Mouse (Mus musculus): ENCODE measurements around the gene Rusc2. TPM values are rescaled to one million over a fixed set of nuclear protein-coding genes. Genes with fewer than 3 reads are reported as not detected.

Gene Rusc2
- polyA plus RNA-seq, 1 experiment, result 11.5 TPM

DNA sequence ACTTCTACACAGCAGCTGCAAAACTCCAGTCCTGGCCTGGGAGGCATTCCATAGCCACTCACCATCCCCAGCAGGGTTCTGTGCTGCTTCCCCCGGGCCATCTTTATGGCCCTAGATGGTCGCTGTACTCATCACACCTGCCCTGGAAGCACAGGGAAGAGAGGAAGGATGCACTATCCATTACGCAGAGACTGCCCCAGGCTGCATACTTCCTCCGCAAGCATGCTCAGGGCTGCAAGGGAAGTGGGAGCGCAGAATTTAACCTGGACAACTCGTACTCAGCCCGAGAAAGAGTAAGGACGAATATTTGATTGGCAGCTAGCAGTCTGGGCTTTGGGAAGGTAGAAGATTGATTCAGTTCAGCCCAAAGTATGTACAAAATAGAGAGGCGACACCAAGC, 14.1 kb downstream of the Rusc2 start:
- peaks cover 39% of the 10 kb centered on the region for H3K36me3 ChIP-seq (replicated peaks; ENCODE audit: low read length)
- no peaks in the 10 kb centered on the region for H3K9me3 ChIP-seq
- H3K4me1 ChIP-seq, result peaks cover 3% of the 10 kb centered on the region; the same call in 1 of the 2 replicates
- H3K4me3 ChIP-seq (replicated peaks), result no peak overlapping the region
- peaks cover 25% of the 10 kb centered on the region for H3K27me3 ChIP-seq (replicated peaks)
- no peak for TF ChIP-seq FLI1 (IDR thresholded peaks at IDR 0.05; ENCODE audit: low read length)
- no peak for TF ChIP-seq GATA1 (IDR thresholded peaks at IDR 0.05; ENCODE audit: borderline replicate concordance, low read length)

DNA sequence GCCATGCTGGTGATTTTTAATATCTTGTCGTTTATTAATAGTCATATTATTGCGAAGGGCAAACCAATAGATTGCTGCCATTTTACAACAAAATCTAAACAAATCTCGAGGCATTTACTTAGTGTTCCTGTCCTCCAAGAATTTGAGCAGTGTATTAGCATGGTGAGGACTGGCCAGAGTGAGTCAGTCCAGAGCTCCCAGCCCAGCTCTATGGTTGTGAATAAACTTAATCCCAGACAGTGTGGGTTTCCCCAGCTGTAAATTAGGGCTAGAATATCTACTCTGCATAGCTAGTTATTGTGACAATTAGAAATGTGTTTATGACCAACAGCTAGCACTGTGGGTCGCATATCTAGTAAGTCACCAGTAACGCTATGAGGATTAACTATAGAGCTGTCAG, 14.6 kb downstream of the Rusc2 start:
- H3K9me3 ChIP-seq, result no peaks in the 10 kb centered on the region
- peaks cover 3% of the 10 kb centered on the region; the same call in 1 of the 2 replicates for H3K4me1 ChIP-seq
- peaks cover 43% of the 10 kb centered on the region for H3K36me3 ChIP-seq (replicated peaks; ENCODE audit: low read length)
- H3K27me3 ChIP-seq (replicated peaks), result peaks cover 30% of the 10 kb centered on the region
- H3K4me3 ChIP-seq (replicated peaks), result no peak overlapping the region
- TF ChIP-seq GATA1 (IDR thresholded peaks at IDR 0.05; ENCODE audit: borderline replicate concordance, low read length) (no peak), FLI1 (IDR thresholded peaks at IDR 0.05; ENCODE audit: low read length) (no peak)

DNA sequence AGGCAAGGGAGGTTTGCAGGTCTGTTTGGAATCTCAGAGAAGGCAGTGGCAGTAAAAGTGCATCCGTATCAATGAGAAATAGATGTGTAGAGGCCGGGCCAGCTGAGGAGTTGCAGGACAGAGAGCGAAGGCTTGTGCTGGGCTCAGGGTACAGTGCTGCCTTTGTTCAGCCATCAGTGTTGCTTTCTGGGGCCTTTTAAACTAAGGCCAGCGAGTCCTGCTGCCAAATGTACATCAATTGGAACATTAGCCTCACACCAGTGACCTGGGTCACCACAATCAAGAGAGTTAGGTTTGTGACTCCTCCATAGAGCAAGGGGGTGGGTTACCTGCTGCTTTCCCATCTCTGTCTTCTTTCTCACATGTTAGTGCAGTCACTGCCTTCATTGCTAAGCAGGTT, 16.2 kb downstream of the Rusc2 start:
- H3K4me3 ChIP-seq (replicated peaks), result no peak overlapping the region
- TF ChIP-seq FLI1 (IDR thresholded peaks at IDR 0.05; ENCODE audit: low read length) (no peak), GATA1 (IDR thresholded peaks at IDR 0.05; ENCODE audit: borderline replicate concordance, low read length) (no peak)
- peaks cover 3% of the 10 kb centered on the region; the same call in 1 of the 2 replicates for H3K4me1 ChIP-seq
- peaks cover 45% of the 10 kb centered on the region for H3K36me3 ChIP-seq (replicated peaks; ENCODE audit: low read length)
- H3K9me3 ChIP-seq, result no peaks in the 10 kb centered on the region
- peaks cover 39% of the 10 kb centered on the region for H3K27me3 ChIP-seq (replicated peaks)

DNA sequence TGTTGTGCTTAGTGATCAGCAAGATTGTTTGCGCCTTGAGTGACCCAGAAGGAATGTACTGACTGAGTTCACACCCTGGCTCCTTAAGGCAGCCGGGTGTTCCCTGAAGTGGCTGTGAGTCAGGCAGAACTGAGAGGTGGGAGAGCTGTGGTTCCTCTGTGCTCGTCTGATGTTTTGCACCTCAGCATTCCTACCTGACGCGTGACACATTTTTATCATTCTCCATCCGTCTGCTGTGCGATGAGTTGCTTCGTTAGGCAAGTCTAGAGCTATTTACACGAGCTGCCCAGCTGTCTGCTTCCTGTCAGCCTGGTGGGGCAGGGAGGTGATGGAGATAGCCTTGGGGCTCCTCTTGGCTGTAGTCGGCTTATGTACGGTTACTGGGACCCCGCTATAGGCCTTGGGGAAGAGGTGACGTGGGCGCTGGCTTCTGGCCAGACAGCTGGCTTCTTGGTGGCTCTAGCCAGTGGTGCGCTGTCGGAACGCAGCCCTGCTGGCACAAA, 17.1 kb downstream of the Rusc2 start:
- H3K27me3 ChIP-seq (replicated peaks), result peaks cover 44% of the 10 kb centered on the region
- H3K36me3 ChIP-seq (replicated peaks; ENCODE audit: low read length), result peaks cover 45% of the 10 kb centered on the region
- no peak overlapping the region for H3K4me3 ChIP-seq (replicated peaks)
- peaks cover 3% of the 10 kb centered on the region; the same call in 1 of the 2 replicates for H3K4me1 ChIP-seq
- no peaks in the 10 kb centered on the region for H3K9me3 ChIP-seq
- TF ChIP-seq FLI1 (IDR thresholded peaks at IDR 0.05; ENCODE audit: low read length) (no peak), GATA1 (IDR thresholded peaks at IDR 0.05; ENCODE audit: borderline replicate concordance, low read length) (no peak)

DNA sequence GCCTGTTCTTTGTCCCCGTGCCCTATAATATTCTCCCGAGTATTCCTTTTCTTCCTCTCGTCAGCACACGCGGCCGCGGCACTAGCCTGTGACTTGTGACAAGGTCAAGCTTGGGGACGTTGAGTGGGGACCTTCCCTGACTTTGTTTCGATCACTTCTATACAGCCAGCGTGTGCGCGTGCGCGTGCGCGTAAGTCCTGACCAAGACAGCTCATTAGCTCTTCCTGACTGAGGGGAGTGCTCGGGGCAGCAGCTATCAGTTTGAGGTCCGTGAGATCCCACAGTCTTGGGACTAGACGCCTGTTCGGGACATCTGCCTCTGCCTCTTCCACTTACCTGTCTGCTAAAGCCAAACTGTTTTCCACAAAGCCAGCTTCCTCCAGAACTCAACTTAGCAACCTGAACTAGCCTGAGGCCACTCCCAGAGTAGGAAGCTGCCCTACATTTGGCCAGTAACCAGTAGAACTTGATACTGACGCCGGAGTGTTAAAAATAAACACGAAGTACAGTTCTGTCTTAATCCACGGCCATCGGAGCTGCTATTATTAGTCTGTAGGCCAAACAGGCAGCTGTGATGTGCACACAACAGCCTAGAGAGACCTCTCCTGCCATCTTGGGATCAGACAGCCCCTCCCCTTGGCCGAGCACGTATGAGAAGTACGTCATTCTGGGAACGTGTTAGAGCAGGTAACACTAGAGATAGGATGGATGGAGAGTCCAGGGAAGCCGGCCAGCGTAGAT, 17.8 kb downstream of the Rusc2 start:
- Histone ChIP-seq H3K9me3 (no peaks in the 10 kb centered on the region), H3K4me3 (replicated peaks) (no peak overlapping the region), H3K27me3 (replicated peaks) (peaks cover 43% of the 10 kb centered on the region), H3K36me3 (replicated peaks; ENCODE audit: low read length) (peaks cover 48% of the 10 kb centered on the region), H3K4me1 (peaks cover 4% of the 10 kb centered on the region; the same call in 1 of the 2 replicates)
- TF ChIP-seq GATA1 (IDR thresholded peaks at IDR 0.05; ENCODE audit: borderline replicate concordance, low read length) (no peak), FLI1 (IDR thresholded peaks at IDR 0.05; ENCODE audit: low read length) (no peak)

DNA sequence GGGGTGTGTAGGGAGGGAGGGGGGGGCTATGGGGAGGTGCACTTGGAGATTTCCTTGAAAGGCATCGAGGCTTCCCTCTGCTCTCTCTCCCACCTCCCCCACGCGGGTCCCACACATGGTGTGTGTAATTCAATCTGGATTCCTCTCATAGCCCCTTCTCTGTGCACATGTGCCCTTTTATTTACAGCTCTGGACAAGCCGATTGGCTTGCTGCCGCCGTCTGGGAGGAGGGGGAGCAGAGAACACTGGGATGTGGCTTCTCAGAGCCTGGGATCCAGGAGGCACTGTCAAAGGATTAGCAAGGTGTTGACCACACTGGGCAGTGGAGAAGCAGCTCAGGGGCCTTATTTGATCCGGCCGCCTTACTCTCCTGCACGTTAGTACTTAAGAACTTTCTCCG, 19.2 kb downstream of the Rusc2 start:
- Histone ChIP-seq H3K4me3 (replicated peaks) (no peak overlapping the region), H3K27me3 (replicated peaks) (peaks cover 52% of the 10 kb centered on the region), H3K9me3 (no peaks in the 10 kb centered on the region), H3K4me1 (peaks cover 11% of the 10 kb centered on the region; the same call in 1 of the 2 replicates), H3K36me3 (replicated peaks; ENCODE audit: low read length) (peaks cover 58% of the 10 kb centered on the region)
- TF ChIP-seq GATA1 (IDR thresholded peaks at IDR 0.05; ENCODE audit: borderline replicate concordance, low read length) (no peak), FLI1 (IDR thresholded peaks at IDR 0.05; ENCODE audit: low read length) (no peak)

DNA sequence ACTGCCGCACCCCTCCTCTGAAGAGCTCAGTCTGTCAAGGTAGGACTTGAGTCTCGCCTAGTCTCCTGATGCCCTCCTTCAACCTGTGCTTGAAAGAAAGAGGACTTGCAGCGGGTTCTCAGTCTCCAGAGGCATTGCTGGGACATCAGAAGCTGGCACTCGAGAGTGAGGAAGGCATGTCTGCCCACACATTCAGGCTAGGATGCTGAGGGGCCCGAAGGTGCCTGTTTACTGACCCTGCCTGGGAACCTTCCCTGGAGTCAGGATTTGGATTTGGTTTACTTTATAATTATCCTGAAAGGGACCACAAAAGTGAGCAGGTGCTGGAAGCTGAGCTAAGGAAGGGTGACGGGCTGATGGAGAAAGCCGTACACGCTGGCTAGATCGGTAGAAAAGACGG, 19.7 kb downstream of the Rusc2 start:
- H3K36me3 ChIP-seq (replicated peaks; ENCODE audit: low read length), result peaks cover 59% of the 10 kb centered on the region
- no peaks in the 10 kb centered on the region for H3K9me3 ChIP-seq
- H3K4me3 ChIP-seq (replicated peaks), result no peak overlapping the region
- TF ChIP-seq FLI1 (IDR thresholded peaks at IDR 0.05; ENCODE audit: low read length) (no peak), GATA1 (IDR thresholded peaks at IDR 0.05; ENCODE audit: borderline replicate concordance, low read length) (no peak)
- peaks cover 57% of the 10 kb centered on the region for H3K27me3 ChIP-seq (replicated peaks)
- H3K4me1 ChIP-seq, result peaks cover 16% of the 10 kb centered on the region

DNA sequence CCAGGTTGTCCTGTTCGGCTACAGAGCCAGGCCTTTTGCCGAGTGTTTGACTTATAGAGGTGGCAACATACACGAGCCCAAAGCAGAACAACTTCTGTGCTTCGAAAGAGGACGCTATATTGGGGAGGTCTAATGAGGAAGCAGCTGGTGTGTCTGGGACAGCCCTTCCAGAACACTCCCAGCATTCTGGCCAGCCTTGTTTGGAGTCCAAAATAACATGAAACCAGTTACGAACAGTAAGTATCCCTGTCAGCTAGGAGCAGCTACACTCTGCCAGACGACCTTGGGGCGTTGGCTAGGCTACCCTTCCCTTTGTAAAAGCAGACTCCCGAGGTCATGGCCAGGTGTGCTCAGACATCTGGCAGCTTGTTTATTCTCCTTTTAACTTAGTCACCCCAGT, 20.4 kb downstream of the Rusc2 start:
- Histone ChIP-seq H3K9me3 (no peaks in the 10 kb centered on the region), H3K4me1 (peaks cover 16% of the 10 kb centered on the region), H3K27me3 (replicated peaks) (peaks cover 63% of the 10 kb centered on the region), H3K36me3 (replicated peaks; ENCODE audit: low read length) (peaks cover 60% of the 10 kb centered on the region), H3K4me3 (replicated peaks) (no peak overlapping the region)
- TF ChIP-seq GATA1 (IDR thresholded peaks at IDR 0.05; ENCODE audit: borderline replicate concordance, low read length) (no peak), FLI1 (IDR thresholded peaks at IDR 0.05; ENCODE audit: low read length) (no peak)

DNA sequence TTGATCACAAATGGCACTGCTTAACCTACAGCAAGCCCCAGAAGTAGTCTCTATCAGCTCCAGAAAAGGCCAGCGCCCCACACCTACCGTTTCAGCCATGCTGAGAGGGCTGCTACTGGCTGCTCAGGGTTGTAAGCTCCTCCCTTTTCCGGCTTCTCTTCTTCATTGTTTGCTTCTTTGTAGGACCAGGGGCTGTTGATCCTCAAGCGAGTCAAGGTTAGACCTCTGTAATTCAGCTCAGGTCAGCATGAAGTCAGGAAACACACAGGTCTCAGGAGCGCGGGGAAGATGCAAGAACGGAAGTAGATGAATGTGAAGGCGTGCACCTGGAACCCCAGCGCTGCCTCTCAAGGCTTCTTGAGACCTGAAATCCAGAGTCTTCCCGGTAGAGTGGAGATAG, 22.9 kb downstream of the Rusc2 start:
- peaks cover 16% of the 10 kb centered on the region for H3K4me1 ChIP-seq
- H3K9me3 ChIP-seq, result no peaks in the 10 kb centered on the region
- H3K36me3 ChIP-seq (replicated peaks; ENCODE audit: low read length), result peaks cover 51% of the 10 kb centered on the region
- TF ChIP-seq FLI1 (IDR thresholded peaks at IDR 0.05; ENCODE audit: low read length) (no peak), GATA1 (IDR thresholded peaks at IDR 0.05; ENCODE audit: borderline replicate concordance, low read length) (no peak)
- peaks cover 69% of the 10 kb centered on the region for H3K27me3 ChIP-seq (replicated peaks)
- H3K4me3 ChIP-seq (replicated peaks), result no peak overlapping the region

Data from megakaryocyte, embryonic 14.5 days (primary cell).